Mouse (Mus musculus) spleen, postnatal 36 days (tissue): Measurements from ENCODE around the gene Grap.
"Not testable (repeated sequence)": the region's sequence is repeated elsewhere in the genome, so short reads cannot be mapped to it uniquely, and the experiment has no call there.

Experiments used
- DNase-seq, 2 experiments: peaks; one replicate each; pipeline ENCODE4 v3.0.0; 2022; ENCODE audit warnings: low spot score in 2 of 2, mixed read lengths in 1 of 2

The Grap gene

GRCm38 (mm10) chr11:61652686-61653447 lies at the start of gene Grap:
Grap (plus strand) TSS chr11:61653265.
- DNase-seq, result peak; percentile 88 to 89

DNA sequence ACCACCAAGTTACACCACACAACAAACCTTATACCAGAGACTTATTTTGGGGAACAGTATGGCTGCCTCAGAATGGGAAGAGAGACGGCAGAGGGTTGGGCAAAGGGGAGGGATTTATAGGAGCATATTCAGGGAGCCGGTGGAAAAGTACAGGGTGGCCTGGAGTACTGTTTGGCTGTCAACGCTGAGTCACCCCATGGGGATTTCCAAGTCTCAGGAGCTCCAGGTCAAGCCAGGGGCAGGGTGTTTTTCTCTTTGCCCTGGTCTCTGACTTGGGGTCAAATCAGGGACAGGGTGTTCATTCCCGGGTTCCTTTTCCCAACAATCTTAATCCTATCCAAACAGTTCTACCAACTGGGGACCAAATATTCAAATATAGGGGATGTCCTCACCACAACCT lies 45.0 kb upstream of the Grap start:
- DNase-seq, result peak in 1 of 2 experiments; percentile 7

DNA sequence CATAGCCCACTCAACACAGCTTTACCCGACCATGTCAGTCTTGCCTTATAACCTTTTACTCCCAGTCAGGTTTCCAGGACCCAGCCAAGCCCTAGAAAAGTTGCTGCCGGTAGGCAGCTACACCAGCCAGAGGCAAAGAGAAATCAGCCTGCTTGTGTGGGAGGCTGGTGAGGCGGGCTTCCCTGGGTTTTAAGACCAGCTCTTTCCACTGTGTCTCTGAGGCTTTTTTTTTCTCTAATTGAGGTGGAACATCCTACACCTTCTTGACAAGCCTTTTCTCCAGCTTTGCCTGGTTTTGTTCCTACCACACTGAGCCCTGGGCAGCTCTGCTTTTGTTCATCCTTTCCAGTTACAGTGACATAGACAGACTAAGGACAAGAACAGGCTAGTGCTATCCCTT lies 41.9 kb upstream of the Grap start:
- no peak for DNase-seq

GRCm38 (mm10) chr11:61612116-61612635 lies 40.9 kb upstream of the Grap start:
- no peak for DNase-seq

DNA sequence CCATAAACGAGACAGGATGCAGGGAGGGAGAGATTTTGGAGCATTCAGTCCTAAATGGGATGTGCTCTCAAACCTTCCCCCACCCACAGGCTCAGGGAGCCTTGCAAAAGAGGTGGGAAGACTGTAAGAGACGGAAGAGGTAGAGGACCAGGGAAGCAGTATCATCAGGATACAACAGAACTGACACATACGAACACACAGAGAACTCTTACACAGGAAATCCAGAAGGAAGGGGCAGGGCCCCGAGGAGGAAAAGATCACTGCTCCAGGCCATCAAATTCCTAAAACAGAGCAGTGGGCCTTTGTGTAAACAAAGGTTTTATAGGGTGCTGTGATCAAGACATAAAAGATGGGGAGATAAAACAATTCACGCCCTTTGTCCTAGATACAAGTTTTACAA lies 38.7 kb upstream of the Grap start:
- no peak for DNase-seq

DNA sequence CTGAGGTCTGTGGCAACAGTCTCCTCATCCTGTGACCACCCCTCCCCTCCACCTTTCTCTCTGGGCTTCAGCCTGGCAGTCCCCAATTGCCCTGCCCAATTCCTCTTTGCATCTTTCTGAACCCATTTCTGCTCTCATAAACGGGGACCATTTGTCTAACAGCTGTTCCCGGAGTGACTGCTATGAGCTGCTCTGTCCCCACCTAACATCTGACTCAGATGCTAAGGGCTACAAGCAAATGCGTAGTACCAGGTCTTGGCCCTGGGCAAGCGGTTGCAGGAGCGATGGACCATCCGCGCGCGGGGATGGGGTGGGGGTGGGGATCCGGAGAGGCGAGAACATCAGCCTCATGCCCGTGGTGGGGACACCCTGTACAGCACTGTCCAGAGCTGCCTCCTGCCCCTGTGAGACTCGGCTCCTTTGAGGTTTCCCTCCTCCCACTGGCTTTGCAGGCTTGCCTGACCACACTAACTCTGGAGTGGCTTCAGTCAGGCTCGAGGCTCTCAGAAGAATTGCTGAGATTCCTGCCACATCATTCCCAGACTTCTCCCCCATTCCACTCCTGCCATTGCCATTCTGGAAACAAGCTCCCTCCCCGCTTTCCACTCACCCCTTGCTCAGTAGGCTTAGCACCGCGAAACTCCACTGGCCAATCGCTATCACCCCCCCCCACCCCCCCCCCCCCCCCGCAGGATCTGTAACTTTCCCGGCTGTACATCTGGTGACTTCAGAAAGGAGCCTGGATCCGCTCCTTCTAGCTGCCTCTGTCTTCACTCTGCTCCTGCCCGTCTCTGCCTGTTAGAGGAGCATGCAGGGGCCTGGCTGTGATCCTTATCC lies 37.2 kb upstream of the Grap start:
- DNase-seq, result no peak

GRCm38 (mm10) chr11:61616523-61617292 lies 36.4 kb upstream of the Grap start:
- DNase-seq, result no peak

GRCm38 (mm10) chr11:61617293-61617975 lies 35.6 kb upstream of the Grap start:
- no peak for DNase-seq

DNA sequence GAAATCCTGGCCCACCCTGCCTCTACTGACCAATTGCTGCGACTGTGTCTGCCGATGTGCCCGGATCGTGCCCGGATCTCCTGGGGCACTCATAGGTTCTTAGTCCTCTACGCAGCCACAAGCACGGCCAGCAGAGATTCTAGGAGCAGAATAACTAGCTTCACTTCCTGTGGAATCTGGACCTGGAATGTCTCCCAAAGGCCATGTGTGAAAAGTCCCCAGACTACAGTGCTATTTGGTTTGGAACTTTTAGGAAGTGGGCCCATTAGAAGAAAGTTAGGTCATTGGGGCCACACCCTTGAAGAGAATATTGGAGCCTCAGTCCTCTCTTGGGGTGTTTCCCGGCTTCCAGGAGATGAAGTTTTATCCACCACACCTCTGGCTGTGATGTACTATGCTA lies 34.9 kb upstream of the Grap start:
- DNase-seq, result no peak

DNA sequence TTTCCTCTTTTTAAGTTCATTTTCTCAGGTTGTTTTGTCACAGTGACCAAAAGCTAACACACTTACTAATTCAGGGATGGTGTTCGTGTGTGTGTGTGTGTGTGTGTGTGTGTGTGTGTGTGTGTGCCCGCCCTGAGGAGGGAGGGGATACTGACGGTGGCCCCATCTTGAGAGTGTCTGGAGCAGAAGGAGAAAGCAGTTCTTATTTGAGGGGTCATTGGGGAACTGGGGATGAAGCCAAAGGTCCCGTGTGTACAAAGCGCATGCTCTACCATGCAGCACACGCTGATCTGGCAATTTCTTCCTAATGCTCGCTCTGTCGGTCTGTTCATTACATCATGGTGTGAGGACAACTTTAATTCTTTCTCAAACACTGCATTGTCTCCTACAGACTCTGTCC lies 34.5 kb upstream of the Grap start:
- no peak for DNase-seq

DNA sequence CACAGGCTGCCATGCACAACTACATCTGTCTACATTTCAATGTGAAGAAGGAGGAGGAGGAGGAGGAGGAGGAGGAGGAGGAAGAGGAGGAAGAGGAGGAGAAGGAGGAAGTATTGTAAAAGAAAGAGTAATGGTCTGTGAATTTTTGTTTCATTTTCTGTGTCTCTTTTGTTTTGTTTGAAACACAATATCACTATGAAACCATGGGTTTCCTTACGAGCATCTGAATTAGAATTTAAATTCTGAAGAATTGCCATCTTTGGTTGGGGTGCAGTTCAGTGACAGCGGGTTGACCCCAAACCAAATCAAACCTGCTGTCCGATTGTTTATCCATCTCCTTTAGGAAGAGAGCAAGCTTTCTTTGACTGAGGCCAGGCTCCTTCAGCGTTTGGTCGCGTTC lies 33.7 kb upstream of the Grap start:
- no peak for DNase-seq

DNA sequence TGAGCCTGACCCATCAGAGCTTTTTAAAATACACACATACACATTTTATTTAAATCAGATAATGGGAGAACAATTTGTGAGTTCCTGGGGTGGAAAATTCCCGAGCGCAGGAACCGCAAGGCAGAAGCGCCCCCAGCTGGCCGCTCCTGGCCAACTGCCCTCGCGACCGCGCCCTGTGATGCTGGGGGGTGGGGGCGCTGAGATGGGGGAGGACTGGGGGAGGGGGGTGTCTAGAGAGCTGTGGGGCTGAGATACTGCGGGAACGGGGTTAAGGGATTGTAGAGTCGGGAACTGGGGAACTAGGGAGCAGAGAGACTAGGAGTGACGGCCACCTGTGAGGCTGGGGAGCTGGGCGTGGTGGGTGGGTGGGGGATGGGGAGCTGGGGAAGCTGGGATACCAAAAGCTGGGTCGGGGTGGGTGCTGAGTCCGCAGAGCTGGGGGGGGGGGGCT lies 33.2 kb upstream of the Grap start:
- DNase-seq, result no peak

DNA sequence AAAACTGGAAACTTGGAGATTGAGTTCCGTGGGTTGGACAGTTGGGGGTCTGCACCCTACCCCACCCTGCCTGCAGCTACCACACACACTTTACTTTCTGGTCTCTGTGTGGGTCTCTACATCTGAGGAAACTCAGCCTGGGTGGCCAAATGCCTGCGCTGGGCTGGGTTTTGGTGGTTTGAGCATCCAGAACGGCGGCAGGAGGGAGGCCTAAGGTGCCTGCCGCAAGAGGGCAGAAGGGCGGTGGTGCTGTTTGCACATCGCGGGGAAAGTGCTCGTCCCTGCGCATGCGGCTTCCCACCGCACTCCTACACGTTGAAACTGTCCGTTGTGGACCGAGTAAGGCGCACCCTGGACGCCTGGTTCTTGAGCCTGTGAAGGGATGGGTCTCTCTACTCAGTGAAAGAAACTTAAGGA lies 32.8 kb upstream of the Grap start:
- DNase-seq, result peak; percentile 61 to 64

DNA sequence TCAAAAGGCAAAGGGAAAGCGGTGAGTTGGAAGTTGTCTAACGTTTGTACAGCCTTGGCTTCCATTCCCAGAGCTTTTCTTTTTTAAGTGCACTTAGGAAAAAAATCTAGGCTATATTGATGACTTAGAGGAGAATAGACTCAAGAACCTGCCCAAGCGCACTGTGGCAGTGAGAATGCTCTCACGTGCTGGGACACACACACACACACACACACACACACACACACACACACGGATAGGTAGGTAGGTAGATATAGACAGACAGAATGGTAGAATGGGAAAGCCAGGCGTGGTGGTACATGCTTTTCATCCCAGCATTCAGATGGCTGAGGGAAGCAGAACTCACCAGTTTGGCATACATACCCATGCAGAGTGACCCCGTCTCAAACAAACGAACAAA lies 32.3 kb upstream of the Grap start:
- DNase-seq, result no peak

DNA sequence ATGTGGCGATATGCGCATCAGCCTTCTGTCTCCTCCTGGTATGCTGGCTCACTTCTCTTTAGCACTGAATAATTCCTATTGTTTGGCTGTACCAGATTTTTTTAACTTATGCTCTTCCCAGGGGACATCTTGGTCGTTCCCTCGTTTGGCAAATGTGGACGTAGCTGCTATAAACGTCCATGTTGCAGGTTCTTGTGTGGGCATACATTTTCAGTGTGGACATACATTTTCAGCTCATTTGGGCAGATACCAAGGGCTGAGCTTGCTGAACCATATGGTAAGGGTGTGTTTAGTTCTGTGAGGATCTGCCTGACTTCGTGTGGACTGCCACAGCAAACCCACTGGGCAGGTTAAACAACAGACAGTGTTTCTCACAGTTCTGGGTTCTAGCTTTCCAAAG lies 27.9 kb upstream of the Grap start:
- DNase-seq, result no peak

DNA sequence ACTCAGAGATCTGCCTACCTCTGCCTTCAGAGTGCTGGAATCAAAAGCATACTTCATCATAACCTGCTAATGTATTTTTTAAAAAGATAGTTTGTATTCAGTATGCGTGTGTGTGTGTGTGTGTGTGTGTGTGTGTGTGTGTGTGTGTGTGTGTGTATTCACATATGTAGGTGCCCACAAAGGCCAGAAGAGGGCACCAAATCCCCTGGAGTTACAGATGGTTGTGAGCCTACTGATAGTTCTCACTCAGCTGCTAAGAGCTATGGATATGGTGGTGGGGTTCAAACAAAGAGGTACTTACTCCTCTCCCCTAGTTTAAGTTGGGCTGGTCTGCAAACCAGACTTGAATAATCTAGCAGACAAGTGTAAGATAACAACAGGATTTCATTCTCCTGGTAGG lies 26.6 kb upstream of the Grap start:
- DNase-seq, result no peak

GRCm38 (mm10) chr11:61629621-61630020 lies 23.4 kb upstream of the Grap start:
- DNase-seq, result peak in 1 of 2 experiments; percentile 45

GRCm38 (mm10) chr11:61636309-61636708 lies 16.8 kb upstream of the Grap start:
- not testable (repeated sequence) for DNase-seq

DNA sequence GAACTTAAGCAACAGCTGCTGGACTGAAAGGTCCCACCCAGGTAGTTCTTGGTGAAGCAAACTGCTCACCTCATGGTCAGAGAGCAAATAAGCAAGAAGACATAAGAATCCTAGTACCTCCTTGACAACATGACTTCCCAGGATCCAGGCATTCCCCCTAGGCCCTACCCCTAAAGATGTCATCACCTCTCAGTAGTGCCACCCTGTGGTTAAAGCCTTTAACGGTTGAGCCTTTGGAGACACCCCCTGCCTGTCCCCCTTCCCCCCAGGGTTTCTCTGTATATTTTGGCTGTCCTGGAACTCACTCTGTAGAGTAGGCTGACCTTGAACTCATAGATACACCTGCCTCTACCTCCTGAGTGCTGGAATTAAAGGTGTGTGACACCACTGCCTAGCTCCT lies 15.7 kb upstream of the Grap start:
- DNase-seq, result no peak

DNA sequence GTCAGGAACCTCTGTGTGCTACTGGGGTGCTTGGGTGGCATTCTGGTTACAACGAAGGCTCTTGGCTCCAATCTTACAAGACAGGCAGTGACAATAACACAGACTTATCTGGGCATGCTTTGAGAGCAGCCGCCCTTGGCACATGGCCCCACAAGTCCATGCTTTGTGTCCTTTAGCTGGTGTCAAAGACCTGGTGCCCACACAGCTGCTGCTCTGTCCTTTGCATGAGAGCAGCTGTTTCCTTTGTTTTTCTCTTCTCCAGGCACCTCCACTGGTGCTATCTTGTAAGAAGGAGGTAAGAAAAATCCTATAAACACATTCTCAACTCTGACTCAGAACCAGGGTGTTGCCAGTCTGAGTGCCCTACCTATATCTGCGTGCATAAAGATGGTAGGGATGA lies 15.2 kb upstream of the Grap start:
- no peak for DNase-seq

DNA sequence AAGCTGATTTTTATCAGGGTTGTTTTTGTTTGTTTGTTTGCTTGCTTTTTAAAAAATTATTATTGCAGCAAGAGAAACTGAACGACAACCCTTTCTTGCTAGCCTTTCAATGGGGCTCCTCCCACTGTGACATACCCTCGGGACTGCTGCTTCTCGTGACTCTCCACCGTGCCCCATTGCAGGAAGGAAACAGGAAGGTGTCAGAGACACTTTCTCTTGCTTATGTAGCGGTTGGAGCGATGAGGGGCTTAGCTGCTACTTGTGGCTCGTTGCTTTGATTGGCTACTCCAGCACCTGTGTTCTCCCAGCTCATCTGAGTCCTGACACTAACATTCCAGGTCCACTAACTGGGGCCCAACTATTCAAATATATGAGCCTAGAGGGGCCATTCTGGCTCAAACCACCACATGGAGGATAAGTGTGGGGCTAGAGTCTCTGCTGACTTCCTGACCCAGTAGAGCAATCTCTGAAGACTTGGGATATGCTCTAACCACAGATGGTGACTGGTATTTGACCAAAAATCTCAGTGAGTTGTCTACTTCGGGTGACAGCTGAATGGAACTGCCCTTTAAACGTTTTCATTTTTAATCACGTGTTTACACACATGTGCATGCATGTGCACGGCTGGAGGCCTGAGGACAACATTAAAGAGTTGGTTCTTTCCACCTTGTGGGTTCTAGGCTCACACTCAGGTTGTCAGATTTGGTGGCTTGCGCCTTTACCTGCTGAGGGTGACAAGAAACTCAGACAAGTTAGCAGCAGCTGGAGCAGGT lies 14.1 kb upstream of the Grap start:
- peak; percentile 82 to 85 for DNase-seq
